Mouse (Mus musculus) forebrain, postnatal 0 days (tissue): ENCODE measurements around the gene Camta2. TPM values are rescaled to one million over a fixed set of nuclear protein-coding genes. Genes with fewer than 3 reads are reported as not detected.
A peak's percentile ranks its signal among the peaks of the same experiment; 100 is the strongest.

Experiments
- ATAC-seq: fragments of 200-750 bp; cut with Nextera tagmentation; 2 replicates; pipeline ENCODE4 v1.8.0; 2017; ENCODE audit warnings: mild to moderate bottlenecking, moderate library complexity
- DNase-seq: peaks from one replicate; pipeline ENCODE4 v3.0.0-alpha.2; 2015
- H3K27ac ChIP-seq: fragments of 300-500 bp; sonication (generic); 2 replicates; pipeline ENCODE4 v1.5.1; 2014; ENCODE audit warnings: low read depth, mild to moderate bottlenecking, antibody characterized with exemption, low read length, moderate library complexity, mixed read lengths
- H3K27me3 ChIP-seq: fragments of 300-500 bp; sonication (generic); 2 replicates; pipeline ENCODE4 v1.6.1; 2014; ENCODE audit warnings: mild to moderate bottlenecking, low read length, mixed read lengths; ENCODE audit not compliant: insufficient read depth
- H3K36me3 ChIP-seq: fragments of 300-500 bp; sonication (generic); 2 replicates; pipeline ENCODE4 v1.6.1; 2014; ENCODE audit warnings: mild to moderate bottlenecking, moderate library complexity; ENCODE audit not compliant: insufficient read depth
- H3K4me1 ChIP-seq: fragments of 300-500 bp; sonication (generic); 2 replicates; pipeline ENCODE4 v1.6.1; 2014; ENCODE audit warnings: antibody characterized with exemption; ENCODE audit not compliant: insufficient read depth
- H3K4me2 ChIP-seq: fragments of 300-500 bp; sonication (generic); 2 replicates; pipeline ENCODE4 v1.6.1; 2014; ENCODE audit warnings: low read depth, mild to moderate bottlenecking, moderate library complexity
- H3K4me3 ChIP-seq: fragments of 300-500 bp; sonication (generic); 2 replicates; pipeline ENCODE4 v1.5.1; 2014; ENCODE audit warnings: low read depth, low read length, mixed read lengths
- H3K9ac ChIP-seq: fragments of 300-500 bp; sonication (generic); 2 replicates; pipeline ENCODE4 v1.6.1; 2014; ENCODE audit warnings: mild to moderate bottlenecking
- H3K9me3 ChIP-seq: fragments of 300-500 bp; sonication (generic); 2 replicates; pipeline ENCODE4 v1.6.1; 2016; ENCODE audit warnings: low read length
- CTCF ChIP-seq: sonication (generic); IDR thresholded peaks from 2 replicates; pipeline ENCODE4 v1.5.1; 2016; ENCODE audit warnings: antibody characterized with exemption, control low read depth, low read depth
- WGBS: fragments of 180-500 bp; shearing (Covaris S2); extraction: QIAGEN DNeasy Blood & Tissue Kit; methylation state at CpG from one replicate; pipeline ENCODE4 v1.1.7; 2014; 5-methylcytosine and 5-hydroxymethylcytosine counted together
- polyA plus RNA-seq: library from polyadenylated mRNA; unstranded; fragments of >200 nt; fragmentation: Nextera tagmentation; extraction: Ambion mirVana; gene quantifications from 2 replicates; pipeline ENCODE4 v1.2.1, GENCODE M21; 2015
- total RNA-seq: library from RNA; depleted of rRNA; stranded (reverse); fragments of >200 nt; gene quantifications from 2 replicates; pipeline ENCODE4 v1.2.3, GENCODE M21; 2014; rRNA removed

Camta2 gene
- 12.8 and 17.3 TPM in 2 replicates for total RNA-seq
- 11.1 and 17.7 TPM in 2 replicates for polyA plus RNA-seq

- H3K27ac ChIP-seq: peak within 1 kb of the TSS; percentile 87
- WGBS: 3% methylated on average over 55 of the region's 55 CpGs
- H3K9me3 ChIP-seq: no peaks in the 10 kb centered on the region
- peak; percentile 81 for TF ChIP-seq CTCF
- no peaks in the 10 kb centered on the region for H3K27me3 ChIP-seq
- H3K4me1 ChIP-seq: peaks cover 21% of the 10 kb centered on the region; the same call in 1 of the 2 replicates
- H3K4me3 ChIP-seq: peak within 1 kb of the TSS; percentile 91
- peak within 1 kb of the TSS; percentile 93 for H3K9ac ChIP-seq
- H3K4me2 ChIP-seq: peak within 1 kb of the TSS; percentile 90
- ATAC-seq: peak; percentile 87
- peak; percentile 86 for DNase-seq
- peaks cover 18% of the 10 kb centered on the region for H3K36me3 ChIP-seq
These were observed at the start of gene Camta2 for GRCm38 (mm10) chr11:70687601-70688199. Gene Camta2, minus strand, starts transcription at chr11:70688105.

- H3K4me2 ChIP-seq: no peak overlapping the region
- no peaks in the 10 kb centered on the region for H3K4me1 ChIP-seq
- no peaks in the 10 kb centered on the region for H3K27me3 ChIP-seq
- no peak overlapping the region for H3K4me3 ChIP-seq
- TF ChIP-seq CTCF: no peak
- no peak for ATAC-seq
- H3K9ac ChIP-seq: no peak overlapping the region
- WGBS: 81% methylated on average over 5 of the region's 5 CpGs
- DNase-seq: no peak
- H3K9me3 ChIP-seq: no peaks in the 10 kb centered on the region
- no peak overlapping the region for H3K27ac ChIP-seq
- H3K36me3 ChIP-seq: peaks cover 8% of the 10 kb centered on the region
These were observed 45.4 kb upstream of the Camta2 start for GRCm38 (mm10) chr11:70733256-70733655.

GRCm38 (mm10) chr11:70731178-70731577 lies 43.3 kb upstream of the Camta2 start:
- ATAC-seq: peak; percentile 56
- Histone ChIP-seq H3K27ac (0 out of 2 replicates have a peak overlapping the region, but pooled peaks have one; percentile 16), H3K4me3 (no peak overlapping the region)

GRCm38 (mm10) chr11:70730427-70731038 lies 42.6 kb upstream of the Camta2 start:
- Histone ChIP-seq H3K9ac (no peak overlapping the region), H3K9me3 (no peaks in the 10 kb centered on the region), H3K4me1 (no peaks in the 10 kb centered on the region), H3K36me3 (peaks cover 34% of the 10 kb centered on the region), H3K4me2 (no peak overlapping the region), H3K27ac (0 out of 2 replicates have a peak overlapping the region, but pooled peaks have one; percentile 16), H3K4me3 (no peak overlapping the region), H3K27me3 (no peaks in the 10 kb centered on the region)
- no peak for TF ChIP-seq CTCF
- DNase-seq: no peak
- ATAC-seq: no peak
- 82% methylated on average over 9 of the region's 9 CpGs for WGBS

More at GRCm38 (mm10) chr11:70731178-70731577, 43.3 kb upstream of the Camta2 start:
- DNase-seq: peak; percentile 62
- no peak overlapping the region for H3K4me2 ChIP-seq
- H3K36me3 ChIP-seq: peaks cover 28% of the 10 kb centered on the region
- H3K4me1 ChIP-seq: no peaks in the 10 kb centered on the region
- no peak overlapping the region for H3K9ac ChIP-seq
- no peaks in the 10 kb centered on the region for H3K27me3 ChIP-seq
- no peaks in the 10 kb centered on the region for H3K9me3 ChIP-seq
- no peak for TF ChIP-seq CTCF
- WGBS: 36% methylated on average over 5 of the region's 5 CpGs

- no peak for TF ChIP-seq CTCF
- H3K36me3 ChIP-seq: peaks cover 60% of the 10 kb centered on the region
- 89% methylated on average over 5 of the region's 5 CpGs for WGBS
These were observed 39.5 kb upstream of the Camta2 start for GRCm38 (mm10) chr11:70727385-70727784.

GRCm38 (mm10) chr11:70726585-70726984 lies 38.7 kb upstream of the Camta2 start:
- H3K36me3 ChIP-seq: peaks cover 65% of the 10 kb centered on the region
- H3K9me3 ChIP-seq: no peaks in the 10 kb centered on the region
- H3K4me2 ChIP-seq: no peak overlapping the region
- ATAC-seq (no peak), DNase-seq (no peak)
- H3K4me1 ChIP-seq: no peaks in the 10 kb centered on the region
- H3K9ac ChIP-seq: no peak overlapping the region
- no peak for TF ChIP-seq CTCF
- H3K4me3 ChIP-seq: no peak overlapping the region
- WGBS: 89% methylated on average over 2 of the region's 2 CpGs
- H3K27ac ChIP-seq: no peak overlapping the region
- H3K27me3 ChIP-seq: no peaks in the 10 kb centered on the region

More at GRCm38 (mm10) chr11:70727385-70727784, 39.5 kb upstream of the Camta2 start:
- no peak for DNase-seq
- Histone ChIP-seq H3K9ac (no peak overlapping the region), H3K4me3 (no peak overlapping the region), H3K27me3 (no peaks in the 10 kb centered on the region), H3K27ac (no peak overlapping the region), H3K9me3 (no peaks in the 10 kb centered on the region), H3K4me1 (no peaks in the 10 kb centered on the region), H3K4me2 (no peak overlapping the region)
- ATAC-seq: no peak

- no peak overlapping the region for H3K9ac ChIP-seq
- H3K4me1 ChIP-seq: no peaks in the 10 kb centered on the region
- no peak overlapping the region for H3K4me2 ChIP-seq
- H3K27me3 ChIP-seq: no peaks in the 10 kb centered on the region
- no peak overlapping the region for H3K4me3 ChIP-seq
- H3K27ac ChIP-seq: no peak overlapping the region
- no peaks in the 10 kb centered on the region for H3K9me3 ChIP-seq
- H3K36me3 ChIP-seq: peaks cover 72% of the 10 kb centered on the region
- DNase-seq (no peak), ATAC-seq (no peak)
- 93% methylated on average over 9 of the region's 9 CpGs for WGBS
- TF ChIP-seq CTCF: no peak
These were observed 36.8 kb upstream of the Camta2 start for GRCm38 (mm10) chr11:70724706-70725105.
